Mouse (Mus musculus) MEL (cell line): ENCODE results near the gene 4930512M02Rik.

Source experiments
- CHD2 ChIP-seq: IDR thresholded peaks from 2 replicates; pipeline ENCODE4 v1.6.1; 2011; ENCODE audit warnings: low read length, improper control_type of control experiment
- CTCF ChIP-seq, 3 experiments: IDR thresholded peaks in 2 of 3; conservative IDR thresholded peaks in 1 of 3; 2 replicates each; pipeline ENCODE4 v1.5.1; 2011 to 2012; ENCODE audit warnings: low read length in 3 of 3, low read depth in 2 of 3, mild to moderate bottlenecking in 2 of 3, improper control_type of control experiment in 1 of 3, inconsistent platforms in 1 of 3, mixed read lengths in 1 of 3, moderate library complexity in 1 of 3; ENCODE audit not compliant: control insufficient read depth in 1 of 3, insufficient read depth in 1 of 3, poor library complexity in 1 of 3, severe bottlenecking in 1 of 3
- ELF1 ChIP-seq: IDR thresholded peaks from 2 replicates; pipeline ENCODE4 v1.6.1; 2014; ENCODE audit warnings: low read depth, mild to moderate bottlenecking, inconsistent platforms, low read length, improper control_type of control experiment, moderate library complexity
- MAX ChIP-seq: IDR thresholded peaks from 2 replicates; pipeline ENCODE4 v1.6.1; 2011; ENCODE audit warnings: low read length, improper control_type of control experiment
- MEF2A ChIP-seq: IDR thresholded peaks from 2 replicates; pipeline ENCODE4 v1.6.1; 2014; ENCODE audit warnings: low read depth, mild to moderate bottlenecking, inconsistent platforms, low read length, improper control_type of control experiment; ENCODE audit not compliant: poor library complexity, insufficient replicate concordance, severe bottlenecking; ENCODE audit errors: extremely low read depth
- NELFE ChIP-seq: IDR thresholded peaks from 2 replicates; pipeline ENCODE4 v1.6.1; 2011; ENCODE audit warnings: low read depth, low read length, improper control_type of control experiment
- POLR2A ChIP-seq, 2 experiments: IDR thresholded peaks; 2 replicates each; pipeline ENCODE4 v1.6.1; 2011 to 2012; ENCODE audit warnings: low read length in 2 of 2, mild to moderate bottlenecking in 2 of 2, control low read depth in 1 of 2, improper control_type of control experiment in 1 of 2, low read depth in 1 of 2, moderate library complexity in 1 of 2; ENCODE audit not compliant: control insufficient read depth in 1 of 2, insufficient read depth in 1 of 2, poor library complexity in 1 of 2
- TAL1 ChIP-seq: IDR thresholded peaks from 2 replicates; pipeline ENCODE4 v1.6.1; 2012; ENCODE audit warnings: mild to moderate bottlenecking, inconsistent platforms, low read length, moderate library complexity, mixed read lengths
- USF1 ChIP-seq: IDR thresholded peaks from 2 replicates; pipeline ENCODE4 v1.6.1; 2014; ENCODE audit warnings: low read depth, mild to moderate bottlenecking, inconsistent platforms, low read length, improper control_type of control experiment, moderate library complexity

GRCm38 (mm10) chr11:11624073-11624705 is 3.4 kb downstream of the 4930512M02Rik start:
- no peak for TF ChIP-seq TAL1
- TF ChIP-seq CHD2: no peak
- no peak for TF ChIP-seq MEF2A
- TF ChIP-seq POLR2A (IDR thresholded peaks at IDR 0.05; ENCODE audit: control insufficient read depth in 1 of 2, insufficient read depth in 1 of 2, low read depth in 1 of 2, low read length in 2 of 2, poor library complexity in 1 of 2): no peak
- TF ChIP-seq ELF1: no peak
- TF ChIP-seq MAX: no peak
- TF ChIP-seq NELFE: no peak
- TF ChIP-seq CTCF (IDR thresholded peaks at IDR 0.05 in 2 of 3, conservative IDR thresholded peaks at IDR 0.05 in 1 of 3; ENCODE audit: control insufficient read depth in 1 of 3, insufficient read depth in 1 of 3, low read depth in 2 of 3, low read length in 3 of 3, poor library complexity in 1 of 3, severe bottlenecking in 1 of 3): no peak
- TF ChIP-seq USF1: peak; percentile 21; the same call in 1 of the 2 replicates
